Mouse (Mus musculus) heart, postnatal 36 days (tissue): Measurements from ENCODE around the gene Lrmda. TPM values are rescaled to one million over a fixed set of nuclear protein-coding genes. Genes with fewer than 3 reads are reported as not detected.

Source experiments
- DNase-seq, 2 experiments: peaks; one replicate each; pipeline ENCODE4 v3.0.0; 2021 to 2022
- intact Hi-C: fragments of 180-260 bp; cut with DNase I; formaldehyde crosslinking; loops from one replicate; pipeline ENCODE4 v1.15.1; 2025
- total RNA-seq, 2 experiments: library from RNA; stranded (reverse); gene quantifications; 2 replicates each; pipeline ENCODE4 v1.2.3; 2021

Lrmda gene
- total RNA-seq, result 1 to 10 TPM; 1.1 to 1.7 TPM

GRCm38 (mm10) chr14:22019252-22019948 lies at the start of gene Lrmda:
Lrmda (plus strand) TSS chr14:22019712.
- intact Hi-C loops, result loop anchor here (2.0 kb wide), 1 partner anchor 31 kb away; the partner anchor contains the start of gene Zfp503
- DNase-seq, result peak; percentile 77 to 80

GRCm38 (mm10) chr14:21981462-21981861 lies 38.0 kb upstream of the Lrmda start:
- peak; percentile 76 to 86 for DNase-seq
- intact Hi-C loops, result loop anchor here (5.0 to 10.0 kb wide), 5 partner anchors 129 to 1066 kb away; no protein-coding TSS in a partner anchor

GRCm38 (mm10) chr14:21982096-21982591 lies 37.4 kb upstream of the Lrmda start:
- peak; percentile 18 for DNase-seq
- intact Hi-C loops, result loop anchor here (5.0 to 10.0 kb wide), 5 partner anchors 130 to 1065 kb away; no protein-coding TSS in a partner anchor

GRCm38 (mm10) chr14:21982592-21983310 lies 36.8 kb upstream of the Lrmda start:
- DNase-seq, result peak; percentile 34 to 56
- intact Hi-C loops, result loop anchor here (5.0 to 10.0 kb wide), 5 partner anchors 130 to 1065 kb away; no protein-coding TSS in a partner anchor

- DNase-seq, result peak; percentile 22 to 43
- intact Hi-C loops, result loop anchor here (5.0 to 10.0 kb wide), 5 partner anchors 131 to 1064 kb away; no protein-coding TSS in a partner anchor
These were observed 36.1 kb upstream of the Lrmda start for GRCm38 (mm10) chr14:21983311-21983949.

- DNase-seq, result no peak
- intact Hi-C loops, result loop anchor here (5.0 to 10.0 kb wide), 5 partner anchors 132 to 1063 kb away; no protein-coding TSS in a partner anchor
These were observed 35.4 kb upstream of the Lrmda start for GRCm38 (mm10) chr14:21983950-21984730.

- intact Hi-C loops, result loop anchor here (5.0 to 10.0 kb wide), 7 partner anchors 133 to 1417 kb away; no protein-coding TSS in a partner anchor
- DNase-seq, result peak; percentile 24 to 31
These were observed 34.6 kb upstream of the Lrmda start for GRCm38 (mm10) chr14:21984757-21985425.

GRCm38 (mm10) chr14:21985426-21985931 lies 34.0 kb upstream of the Lrmda start:
- intact Hi-C loops, result loop anchor here (5.0 to 10.0 kb wide), 5 partner anchors 339 to 1417 kb away; no protein-coding TSS in a partner anchor
- DNase-seq, result no peak

GRCm38 (mm10) chr14:21985981-21986732 lies 33.4 kb upstream of the Lrmda start:
- intact Hi-C loops, result loop anchor here (1.0 to 10.0 kb wide), 6 partner anchors 339 to 1416 kb away; no protein-coding TSS in a partner anchor
- DNase-seq, result peak; percentile 85 to 86

GRCm38 (mm10) chr14:21986733-21987659 lies 32.5 kb upstream of the Lrmda start:
- intact Hi-C loops, result loop anchor here (1.0 to 10.0 kb wide), 6 partner anchors 338 to 1415 kb away; no protein-coding TSS in a partner anchor
- peak; percentile 40 to 57 for DNase-seq

GRCm38 (mm10) chr14:21987660-21988576 lies 31.6 kb upstream of the Lrmda start:
- peak; percentile 90 to 91 for DNase-seq
- intact Hi-C loops, result loop anchor here (2.0 to 10.0 kb wide), 7 partner anchors 31 to 1414 kb away; partner anchors contain the start of gene Lrmda

GRCm38 (mm10) chr14:21988577-21989290 lies 30.8 kb upstream of the Lrmda start:
- peak; percentile 38 to 47 for DNase-seq
- intact Hi-C loops, result loop anchor here (2.0 to 10.0 kb wide), 7 partner anchors 30 to 1414 kb away; partner anchors contain the start of gene Lrmda

GRCm38 (mm10) chr14:21989291-21989913 lies 30.1 kb upstream of the Lrmda start, which contains the start of gene Zfp503:
Zfp503 (minus strand) TSS chr14:21989601.
- peak in 1 of 2 experiments; percentile 50 for DNase-seq
- intact Hi-C loops, result loop anchor here (2.0 to 10.0 kb wide), 7 partner anchors 29 to 1413 kb away; partner anchors contain the start of gene Lrmda

- intact Hi-C loops, result no loop called here
- DNase-seq, result no peak
These were observed 29.0 kb upstream of the Lrmda start for GRCm38 (mm10) chr14:21990321-21991021.
